Mouse (Mus musculus): Measurements from ENCODE around the gene Nt5dc3. TPM values are rescaled to one million over a fixed set of nuclear protein-coding genes. Genes with fewer than 3 reads are reported as not detected.
A peak's percentile ranks its signal among the peaks of the same experiment; 100 is the strongest.

Gene Nt5dc3
- polyA plus RNA-seq, 1 experiment from 2014 or later, result 15.2 TPM

GRCm38 (mm10) chr10:86784126-86784675, 5.4 kb downstream of the Nt5dc3 start:
- H3K4me3 ChIP-seq (ENCODE audit: low read depth, low read length), result no peak overlapping the region
- no peaks in the 10 kb centered on the region for H3K27me3 ChIP-seq (ENCODE audit: control insufficient read depth, insufficient read depth, low read depth, low read length)
- WGBS, result 86% methylated on average over 5 of the region's 5 CpGs
- no peaks in the 10 kb centered on the region for H3K9me3 ChIP-seq (replicated peaks; ENCODE audit: control insufficient read depth, low read length, poor library complexity, severe bottlenecking)
- H3K36me3 ChIP-seq (ENCODE audit: control insufficient read depth, insufficient read depth, low read length), result no peaks in the 10 kb centered on the region
- H3K4me2 ChIP-seq (ENCODE audit: low read length), result no peak overlapping the region
- no peak overlapping the region for H3K27ac ChIP-seq (ENCODE audit: low read length)
- peaks cover 27% of the 10 kb centered on the region for H3K4me1 ChIP-seq (ENCODE audit: control insufficient read depth, insufficient read depth, low read length)
- ATAC-seq, result no peak
- H3K9ac ChIP-seq (ENCODE audit: low read depth, low read length), result no peak overlapping the region

- Histone ChIP-seq H3K36me3 (ENCODE audit: control insufficient read depth, insufficient read depth, low read length) (no peaks in the 10 kb centered on the region), H3K4me1 (ENCODE audit: control insufficient read depth, insufficient read depth, low read length) (peaks cover 25% of the 10 kb centered on the region), H3K4me2 (ENCODE audit: low read length) (no peak overlapping the region), H3K9me3 (replicated peaks; ENCODE audit: control insufficient read depth, low read length, poor library complexity, severe bottlenecking) (no peaks in the 10 kb centered on the region), H3K4me3 (ENCODE audit: low read depth, low read length) (no peak overlapping the region), H3K27ac (ENCODE audit: low read length) (no peak overlapping the region), H3K27me3 (ENCODE audit: control insufficient read depth, insufficient read depth, low read depth, low read length) (no peaks in the 10 kb centered on the region), H3K9ac (ENCODE audit: low read depth, low read length) (no peak overlapping the region)
- no peak for ATAC-seq
- 80% methylated on average over 2 of the region's 2 CpGs for WGBS
Observed at GRCm38 (mm10) chr10:86785396-86785795, 6.6 kb downstream of the Nt5dc3 start.

- Histone ChIP-seq H3K36me3 (ENCODE audit: control insufficient read depth, insufficient read depth, low read length) (no peaks in the 10 kb centered on the region), H3K4me2 (ENCODE audit: low read length) (no peak overlapping the region), H3K4me1 (ENCODE audit: control insufficient read depth, insufficient read depth, low read length) (peaks cover 18% of the 10 kb centered on the region), H3K4me3 (ENCODE audit: low read depth, low read length) (no peak overlapping the region), H3K9me3 (replicated peaks; ENCODE audit: control insufficient read depth, low read length, poor library complexity, severe bottlenecking) (no peaks in the 10 kb centered on the region), H3K9ac (ENCODE audit: low read depth, low read length) (no peak overlapping the region), H3K27ac (ENCODE audit: low read length) (no peak overlapping the region), H3K27me3 (ENCODE audit: control insufficient read depth, insufficient read depth, low read depth, low read length) (no peaks in the 10 kb centered on the region)
- no peak for ATAC-seq
- WGBS, result 96% methylated on average over 5 of the region's 5 CpGs
Observed at GRCm38 (mm10) chr10:86786083-86786482, 7.3 kb downstream of the Nt5dc3 start.

GRCm38 (mm10) chr10:86788193-86788592, 9.4 kb downstream of the Nt5dc3 start:
- H3K4me3 ChIP-seq (ENCODE audit: low read depth, low read length), result no peak overlapping the region
- 51% methylated on average over 5 of the region's 5 CpGs for WGBS
- H3K4me1 ChIP-seq (ENCODE audit: control insufficient read depth, insufficient read depth, low read length), result peaks cover 2% of the 10 kb centered on the region; the same call in 1 of the 2 replicates
- H3K27ac ChIP-seq (ENCODE audit: low read length), result no peak overlapping the region
- no peaks in the 10 kb centered on the region for H3K36me3 ChIP-seq (ENCODE audit: control insufficient read depth, insufficient read depth, low read length)
- H3K4me2 ChIP-seq (ENCODE audit: low read length), result no peak overlapping the region
- ATAC-seq, result no peak
- no peak overlapping the region for H3K9ac ChIP-seq (ENCODE audit: low read depth, low read length)
- no peaks in the 10 kb centered on the region for H3K27me3 ChIP-seq (ENCODE audit: control insufficient read depth, insufficient read depth, low read depth, low read length)
- H3K9me3 ChIP-seq (replicated peaks; ENCODE audit: control insufficient read depth, low read length, poor library complexity, severe bottlenecking), result no peaks in the 10 kb centered on the region

GRCm38 (mm10) chr10:86789146-86789672, 10.4 kb downstream of the Nt5dc3 start:
- Histone ChIP-seq H3K4me2 (ENCODE audit: low read length) (no peak overlapping the region), H3K4me3 (ENCODE audit: low read depth, low read length) (no peak overlapping the region), H3K27me3 (ENCODE audit: control insufficient read depth, insufficient read depth, low read depth, low read length) (no peaks in the 10 kb centered on the region), H3K36me3 (ENCODE audit: control insufficient read depth, insufficient read depth, low read length) (no peaks in the 10 kb centered on the region), H3K4me1 (ENCODE audit: control insufficient read depth, insufficient read depth, low read length) (peaks cover 5% of the 10 kb centered on the region; the same call in 1 of the 2 replicates), H3K9me3 (replicated peaks; ENCODE audit: control insufficient read depth, low read length, poor library complexity, severe bottlenecking) (no peaks in the 10 kb centered on the region), H3K27ac (ENCODE audit: low read length) (no peak overlapping the region), H3K9ac (ENCODE audit: low read depth, low read length) (no peak overlapping the region)
- no peak for ATAC-seq
- WGBS, result 78% methylated on average over 7 of the region's 7 CpGs

- Histone ChIP-seq H3K27ac (ENCODE audit: low read length) (no peak overlapping the region), H3K9ac (ENCODE audit: low read depth, low read length) (no peak overlapping the region), H3K9me3 (replicated peaks; ENCODE audit: control insufficient read depth, low read length, poor library complexity, severe bottlenecking) (no peaks in the 10 kb centered on the region), H3K27me3 (ENCODE audit: control insufficient read depth, insufficient read depth, low read depth, low read length) (no peaks in the 10 kb centered on the region), H3K4me3 (ENCODE audit: low read depth, low read length) (no peak overlapping the region), H3K4me2 (ENCODE audit: low read length) (no peak overlapping the region), H3K4me1 (ENCODE audit: control insufficient read depth, insufficient read depth, low read length) (0 out of 2 replicates have a peak, but pooled peaks cover 5% of the 10 kb centered on the region), H3K36me3 (ENCODE audit: control insufficient read depth, insufficient read depth, low read length) (no peaks in the 10 kb centered on the region)
- no peak for ATAC-seq
- 86% methylated on average over 7 of the region's 7 CpGs for WGBS
Observed at GRCm38 (mm10) chr10:86791507-86792184, 12.8 kb downstream of the Nt5dc3 start.

GRCm38 (mm10) chr10:86793509-86793951, 14.7 kb downstream of the Nt5dc3 start:
- no peaks in the 10 kb centered on the region for H3K27me3 ChIP-seq (ENCODE audit: control insufficient read depth, insufficient read depth, low read depth, low read length)
- no peaks in the 10 kb centered on the region for H3K36me3 ChIP-seq (ENCODE audit: control insufficient read depth, insufficient read depth, low read length)
- H3K9ac ChIP-seq (ENCODE audit: low read depth, low read length), result no peak overlapping the region
- WGBS, result 79% methylated on average over 2 of the region's 2 CpGs
- H3K4me1 ChIP-seq (ENCODE audit: control insufficient read depth, insufficient read depth, low read length), result 0 out of 2 replicates have a peak, but pooled peaks cover 2% of the 10 kb centered on the region
- H3K9me3 ChIP-seq (replicated peaks; ENCODE audit: control insufficient read depth, low read length, poor library complexity, severe bottlenecking), result no peaks in the 10 kb centered on the region
- H3K27ac ChIP-seq (ENCODE audit: low read length), result no peak overlapping the region
- peak; percentile 58; the same call in 1 of the 2 replicates for ATAC-seq
- H3K4me3 ChIP-seq (ENCODE audit: low read depth, low read length), result no peak overlapping the region
- H3K4me2 ChIP-seq (ENCODE audit: low read length), result no peak overlapping the region

- 84% methylated on average over 4 of the region's 4 CpGs for WGBS
- Histone ChIP-seq H3K27ac (ENCODE audit: low read length) (no peak overlapping the region), H3K9me3 (replicated peaks; ENCODE audit: control insufficient read depth, low read length, poor library complexity, severe bottlenecking) (no peaks in the 10 kb centered on the region), H3K36me3 (ENCODE audit: control insufficient read depth, insufficient read depth, low read length) (no peaks in the 10 kb centered on the region), H3K4me3 (ENCODE audit: low read depth, low read length) (no peak overlapping the region), H3K4me2 (ENCODE audit: low read length) (no peak overlapping the region), H3K9ac (ENCODE audit: low read depth, low read length) (no peak overlapping the region), H3K27me3 (ENCODE audit: control insufficient read depth, insufficient read depth, low read depth, low read length) (no peaks in the 10 kb centered on the region), H3K4me1 (ENCODE audit: control insufficient read depth, insufficient read depth, low read length) (0 out of 2 replicates have a peak, but pooled peaks cover 2% of the 10 kb centered on the region)
- no peak for ATAC-seq
Observed at GRCm38 (mm10) chr10:86794196-86794595, 15.4 kb downstream of the Nt5dc3 start.
